Mouse (Mus musculus) limb, embryonic 12.5 days (tissue): Measurements from ENCODE around the gene Eif3c. TPM values are rescaled to one million over a fixed set of nuclear protein-coding genes. Genes with fewer than 3 reads are reported as not detected.

ENCODE experiments used
- ATAC-seq: fragments of 200-750 bp; cut with Nextera tagmentation; 2 replicates; pipeline ENCODE4 v1.8.0; 2017; ENCODE audit warnings: low read depth, moderate TSS enrichment; ENCODE audit not compliant: insufficient number of reproducible peaks, insufficient read depth, low FRiP score, low TSS enrichment
- H3K27ac ChIP-seq: fragments of 300-500 bp; sonication (generic); 2 replicates; pipeline ENCODE4 v1.5.1; 2016; ENCODE audit warnings: mild to moderate bottlenecking, moderate library complexity
- H3K27me3 ChIP-seq: fragments of 300-500 bp; sonication (generic); 2 replicates; pipeline ENCODE4 v1.6.1; 2016; ENCODE audit warnings: mild to moderate bottlenecking, moderate library complexity
- H3K36me3 ChIP-seq: fragments of 300-500 bp; sonication (generic); 2 replicates; pipeline ENCODE4 v1.6.1; 2016; ENCODE audit warnings: mild to moderate bottlenecking, moderate library complexity
- H3K4me1 ChIP-seq: fragments of 300-500 bp; sonication (generic); replicated peaks from 2 replicates; pipeline ENCODE4 v1.6.1; 2016
- H3K4me2 ChIP-seq: fragments of 300-500 bp; sonication (generic); 2 replicates; pipeline ENCODE4 v1.6.1; 2016; ENCODE audit warnings: mild to moderate bottlenecking, moderate library complexity
- H3K4me3 ChIP-seq: fragments of 300-500 bp; sonication (generic); replicated peaks from 2 replicates; pipeline ENCODE4 v1.5.1; 2016; ENCODE audit warnings: mild to moderate bottlenecking
- H3K9ac ChIP-seq: fragments of 300-500 bp; sonication (generic); replicated peaks from 2 replicates; pipeline ENCODE4 v1.6.1; 2016; ENCODE audit warnings: mild to moderate bottlenecking, moderate library complexity
- H3K9me3 ChIP-seq: fragments of 300-500 bp; sonication (generic); 2 replicates; pipeline ENCODE4 v1.6.1; 2016; ENCODE audit warnings: mild to moderate bottlenecking, moderate library complexity
- WGBS: fragments of 180-500 bp; shearing (Covaris S2); methylation state at CpG from one replicate; pipeline ENCODE4 v1.1.7; 2016; 5-methylcytosine and 5-hydroxymethylcytosine counted together
- polyA plus RNA-seq: library from polyadenylated mRNA; unstranded; fragments of >200 nt; fragmentation: Nextera tagmentation; extraction: Ambion mirVana; gene quantifications from 2 replicates; pipeline ENCODE4 v1.2.1, GENCODE M21; 2016

Gene Eif3c
- polyA plus RNA-seq, 1 experiment from 2014 or later = 202 TPM

GRCm38 (mm10) chr7:126556635-126557034 lies 9.6 kb downstream of the Eif3c start:
- Histone ChIP-seq H3K9ac (no peak overlapping the region), H3K4me2 (no peak overlapping the region), H3K27me3 (no peaks in the 10 kb centered on the region), H3K36me3 (peaks cover 96% of the 10 kb centered on the region), H3K4me1 (no peaks in the 10 kb centered on the region), H3K9me3 (no peaks in the 10 kb centered on the region), H3K4me3 (no peak overlapping the region), H3K27ac (no peak overlapping the region)
- ATAC-seq = no peak
- 98% methylated on average over 5 of the region's 5 CpGs for WGBS

- no peak for ATAC-seq
Measured at GRCm38 (mm10) chr7:126554796-126555195, 11.4 kb downstream of the Eif3c start.

GRCm38 (mm10) chr7:126545631-126546030 lies 20.6 kb downstream of the Eif3c start:
- Histone ChIP-seq H3K27ac (no peak overlapping the region), H3K4me1 (no peaks in the 10 kb centered on the region), H3K9me3 (no peaks in the 10 kb centered on the region), H3K27me3 (no peaks in the 10 kb centered on the region), H3K4me3 (no peak overlapping the region), H3K9ac (no peak overlapping the region), H3K36me3 (peaks cover 72% of the 10 kb centered on the region), H3K4me2 (no peak overlapping the region)
- no peak for ATAC-seq
- whole genome bisulfite sequencing = 87% methylated on average over 2 of the region's 2 CpGs

More at GRCm38 (mm10) chr7:126554796-126555195, 11.4 kb downstream of the Eif3c start:
- H3K9ac ChIP-seq = no peak overlapping the region
- no peak overlapping the region for H3K4me3 ChIP-seq
- H3K4me1 ChIP-seq = no peaks in the 10 kb centered on the region
- peaks cover 97% of the 10 kb centered on the region for H3K36me3 ChIP-seq
- 94% methylated on average over 1 of the region's 1 CpGs for WGBS
- no peak overlapping the region for H3K4me2 ChIP-seq
- no peak overlapping the region for H3K27ac ChIP-seq
- no peaks in the 10 kb centered on the region for H3K9me3 ChIP-seq
- no peaks in the 10 kb centered on the region for H3K27me3 ChIP-seq

GRCm38 (mm10) chr7:126541661-126542060 lies 24.6 kb downstream of the Eif3c start:
- Histone ChIP-seq H3K4me3 (no peak overlapping the region), H3K9me3 (no peaks in the 10 kb centered on the region), H3K36me3 (peaks cover 32% of the 10 kb centered on the region), H3K4me2 (no peak overlapping the region), H3K9ac (no peak overlapping the region), H3K4me1 (no peaks in the 10 kb centered on the region), H3K27me3 (peaks cover 6% of the 10 kb centered on the region), H3K27ac (no peak overlapping the region)
- 85% methylated on average over 1 of the region's 1 CpGs for WGBS
- ATAC-seq = no peak

- H3K9ac ChIP-seq = no peak overlapping the region
- 75% methylated on average over 5 of the region's 5 CpGs for WGBS
Measured at GRCm38 (mm10) chr7:126537820-126538585, 28.2 kb downstream of the Eif3c start.

GRCm38 (mm10) chr7:126536466-126536865 lies 29.7 kb downstream of the Eif3c start:
- peak overlapping the region; percentile 49 for H3K4me3 ChIP-seq
- no peaks in the 10 kb centered on the region for H3K9me3 ChIP-seq
- no peaks in the 10 kb centered on the region for H3K36me3 ChIP-seq
- peak overlapping the region; percentile 79 for H3K4me2 ChIP-seq
- H3K4me1 ChIP-seq = no peaks in the 10 kb centered on the region
- no peak for ATAC-seq
- H3K9ac ChIP-seq = no peak overlapping the region
- H3K27ac ChIP-seq = no peak overlapping the region
- peaks cover 26% of the 10 kb centered on the region for H3K27me3 ChIP-seq
- 61% methylated on average over 9 of the region's 9 CpGs for WGBS

More at GRCm38 (mm10) chr7:126537820-126538585, 28.2 kb downstream of the Eif3c start:
- Histone ChIP-seq H3K4me2 (no peak overlapping the region), H3K4me1 (no peaks in the 10 kb centered on the region), H3K27ac (no peak overlapping the region), H3K4me3 (no peak overlapping the region), H3K27me3 (peaks cover 26% of the 10 kb centered on the region), H3K9me3 (no peaks in the 10 kb centered on the region), H3K36me3 (no peaks in the 10 kb centered on the region)
- ATAC-seq = no peak

- Histone ChIP-seq H3K4me2 (peak overlapping the region; percentile 79), H3K27ac (no peak overlapping the region), H3K27me3 (peaks cover 26% of the 10 kb centered on the region), H3K9me3 (no peaks in the 10 kb centered on the region), H3K36me3 (no peaks in the 10 kb centered on the region), H3K4me1 (no peaks in the 10 kb centered on the region), H3K4me3 (peak overlapping the region; percentile 49), H3K9ac (peak overlapping the region; percentile 70)
- ATAC-seq = no peak
- 3% methylated on average over 28 of the region's 28 CpGs for WGBS
Measured at GRCm38 (mm10) chr7:126535766-126536165, 30.4 kb downstream of the Eif3c start.

GRCm38 (mm10) chr7:126533434-126533833 lies 32.8 kb downstream of the Eif3c start:
- no peaks in the 10 kb centered on the region for H3K4me1 ChIP-seq
- no peak overlapping the region for H3K4me2 ChIP-seq
- H3K27me3 ChIP-seq = peaks cover 26% of the 10 kb centered on the region
- no peak overlapping the region for H3K4me3 ChIP-seq
- 77% methylated on average over 1 of the region's 1 CpGs for WGBS
- H3K27ac ChIP-seq = no peak overlapping the region
- ATAC-seq = no peak
- no peak overlapping the region for H3K9ac ChIP-seq
- no peaks in the 10 kb centered on the region for H3K9me3 ChIP-seq
- no peaks in the 10 kb centered on the region for H3K36me3 ChIP-seq

GRCm38 (mm10) chr7:126528166-126528577 lies 38.0 kb downstream of the Eif3c start:
- Histone ChIP-seq H3K27ac (no peak overlapping the region), H3K9me3 (no peaks in the 10 kb centered on the region), H3K36me3 (no peaks in the 10 kb centered on the region), H3K27me3 (no peaks in the 10 kb centered on the region), H3K4me2 (no peak overlapping the region), H3K4me1 (no peaks in the 10 kb centered on the region), H3K9ac (peak overlapping the region; percentile 47; the same call in 1 of the 2 replicates), H3K4me3 (no peak overlapping the region)
- no peak for ATAC-seq
- 14% methylated on average over 1 of the region's 1 CpGs for WGBS

GRCm38 (mm10) chr7:126523316-126523715 lies 42.9 kb downstream of the Eif3c start:
- Histone ChIP-seq H3K9me3 (no peaks in the 10 kb centered on the region), H3K4me3 (no peak overlapping the region), H3K9ac (no peak overlapping the region), H3K27ac (no peak overlapping the region), H3K4me1 (no peaks in the 10 kb centered on the region), H3K27me3 (no peaks in the 10 kb centered on the region), H3K36me3 (no peaks in the 10 kb centered on the region), H3K4me2 (no peak overlapping the region)
- WGBS = 80% methylated on average over 3 of the region's 3 CpGs
- no peak for ATAC-seq

GRCm38 (mm10) chr7:126519513-126519912 lies 46.7 kb downstream of the Eif3c start:
- Histone ChIP-seq H3K4me2 (no peak overlapping the region), H3K4me3 (no peak overlapping the region), H3K27me3 (no peaks in the 10 kb centered on the region), H3K36me3 (no peaks in the 10 kb centered on the region), H3K9ac (no peak overlapping the region), H3K9me3 (no peaks in the 10 kb centered on the region), H3K27ac (no peak overlapping the region), H3K4me1 (no peaks in the 10 kb centered on the region)
- 64% methylated on average over 2 of the region's 2 CpGs for WGBS
- no peak for ATAC-seq
